Mouse (Mus musculus): Measurements from ENCODE around the gene Lrtm2.
"Not testable (repeated sequence)": the region's sequence is repeated elsewhere in the genome, so short reads cannot be mapped to it uniquely, and the experiment has no call there.

Gene Lrtm2

DNA sequence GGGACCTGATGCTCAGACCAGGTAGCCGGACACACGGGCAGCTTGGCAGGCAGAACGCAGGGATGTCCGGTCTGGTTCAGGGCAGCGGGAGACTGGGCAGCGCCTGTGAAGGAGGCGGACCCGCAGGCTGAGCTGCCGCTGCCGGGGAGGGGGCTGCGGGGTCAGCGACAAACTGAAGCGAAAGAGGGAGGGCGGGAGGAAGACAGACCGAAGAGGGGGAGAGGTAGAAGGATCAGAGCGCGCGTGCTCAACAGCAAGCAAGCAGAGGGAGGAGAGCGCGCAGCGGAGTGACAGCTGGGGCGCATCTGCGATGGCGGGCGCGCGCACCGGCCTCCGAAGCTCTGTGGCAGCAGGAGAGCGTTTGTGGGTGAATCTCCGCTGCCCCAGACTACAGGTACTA lies at the start of gene Lrtm2:
Gene Lrtm2, minus strand, starts transcription at position 261 of the 400 bp plus-strand sequence.
- no peak for DNase-seq (ENCODE audit: low spot score in 2 of 2)

DNA sequence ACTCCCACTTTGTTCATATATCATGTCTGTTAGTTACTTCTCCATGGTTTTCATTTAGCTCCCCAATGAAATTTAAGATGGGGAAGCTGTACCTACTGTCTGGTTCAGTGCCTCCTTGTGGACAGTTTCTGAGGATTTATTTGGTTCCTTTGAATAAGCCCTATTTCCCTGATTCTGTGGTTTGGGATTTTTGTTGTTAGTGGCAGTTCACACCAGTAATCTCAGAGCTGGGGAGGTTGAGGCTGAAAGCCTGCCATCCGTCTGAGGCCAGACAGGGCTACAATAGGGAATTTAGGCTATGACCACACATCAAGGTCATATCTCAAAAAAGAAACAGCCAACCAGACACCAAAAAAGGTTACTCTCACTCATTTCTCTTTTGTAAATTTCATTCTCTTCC lies 48.1 kb upstream of the Lrtm2 start:
- DNase-seq (ENCODE audit: low spot score in 2 of 2) = no peak

GRCm38 (mm10) chr6:119377613-119378012 lies 47.0 kb upstream of the Lrtm2 start:
- peak in 1 of 2 experiments; percentile 24 for DNase-seq (ENCODE audit: low spot score in 2 of 2)

GRCm38 (mm10) chr6:119375035-119375434 lies 44.5 kb upstream of the Lrtm2 start:
- no peak for DNase-seq (ENCODE audit: low spot score in 2 of 2)

DNA sequence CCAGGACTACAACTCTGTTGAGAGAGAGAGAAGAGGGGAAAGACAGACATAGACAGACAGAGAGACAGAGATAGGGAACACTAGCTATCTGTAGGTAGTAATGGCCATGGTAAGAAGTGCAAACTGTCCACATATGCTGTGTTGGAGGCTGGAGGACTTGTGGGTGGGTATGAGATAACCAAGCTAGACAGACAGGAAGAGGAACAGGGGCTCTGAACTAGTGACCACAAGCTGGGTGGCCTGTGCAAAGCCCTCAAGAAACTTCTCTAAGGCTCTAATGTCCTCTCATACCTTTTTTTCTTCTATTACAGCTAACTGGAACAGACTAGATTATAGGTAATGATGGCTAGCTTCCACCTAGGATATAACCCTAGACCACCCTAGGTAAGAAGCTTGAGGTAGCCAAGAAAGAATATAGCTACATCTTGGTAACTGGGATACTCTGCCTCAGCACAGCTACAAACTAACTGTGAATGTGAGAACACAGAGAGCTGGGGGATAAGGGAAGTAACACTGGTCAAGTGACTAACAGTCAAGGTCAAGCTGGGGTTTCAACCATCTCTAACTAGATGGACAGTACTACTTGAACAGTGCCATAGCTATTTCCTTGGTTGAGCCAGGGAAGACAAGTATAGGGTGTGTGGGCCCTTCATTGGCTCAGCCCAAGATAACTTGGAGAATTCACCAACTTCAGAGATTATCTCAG lies 42.6 kb upstream of the Lrtm2 start:
- no peak for DNase-seq (ENCODE audit: low spot score in 2 of 2)

DNA sequence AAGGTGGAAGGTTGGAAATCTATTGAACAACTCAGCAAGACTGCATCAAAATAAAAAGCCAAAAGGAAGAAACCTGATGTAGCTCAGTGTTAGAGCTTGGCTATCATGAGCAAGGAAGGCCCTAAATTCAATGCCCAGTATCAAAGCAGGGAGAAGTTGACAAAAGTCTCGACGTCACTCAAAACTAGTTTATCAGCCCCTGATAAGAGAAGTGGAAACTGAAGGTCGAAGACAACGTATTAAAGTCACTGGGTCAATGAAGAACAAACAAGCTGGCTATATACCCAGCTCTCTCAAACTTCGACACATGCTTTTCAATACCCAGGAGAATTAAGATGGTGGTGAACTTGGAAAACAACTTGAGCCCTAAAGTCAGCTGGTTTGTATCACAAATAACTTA lies 41.7 kb upstream of the Lrtm2 start:
- no peak for DNase-seq (ENCODE audit: low spot score in 2 of 2)

GRCm38 (mm10) chr6:119371624-119372023 lies 41.1 kb upstream of the Lrtm2 start:
- DNase-seq (ENCODE audit: low spot score in 2 of 2) = no peak

- no peak for DNase-seq (ENCODE audit: low spot score in 2 of 2)
Observed at GRCm38 (mm10) chr6:119367382-119367781, 36.8 kb upstream of the Lrtm2 start.

- not testable (repeated sequence) for DNase-seq (ENCODE audit: low spot score in 2 of 2)
Observed at GRCm38 (mm10) chr6:119366800-119367199, 36.2 kb upstream of the Lrtm2 start.

DNA sequence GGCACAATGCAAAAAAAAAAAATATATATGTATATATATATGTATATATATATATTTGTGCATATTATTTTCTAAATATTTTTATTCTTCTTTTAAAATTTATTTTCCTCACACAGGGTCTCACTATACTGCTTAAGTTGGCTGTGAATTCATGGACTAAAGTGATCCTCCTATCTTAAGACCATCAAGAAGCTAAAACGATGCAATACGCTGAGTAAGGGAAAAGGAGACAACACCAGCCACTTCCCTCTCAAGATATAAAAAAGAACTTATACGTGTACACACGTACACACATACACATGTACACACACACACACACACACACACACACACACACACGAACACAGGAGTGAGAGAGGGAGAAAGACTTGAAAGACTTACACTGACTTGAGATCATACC lies 33.0 kb upstream of the Lrtm2 start:
- DNase-seq (ENCODE audit: low spot score in 2 of 2) = no peak

- DNase-seq (ENCODE audit: low spot score in 2 of 2) = no peak
Observed at GRCm38 (mm10) chr6:119360925-119361702, 30.5 kb upstream of the Lrtm2 start.

DNA sequence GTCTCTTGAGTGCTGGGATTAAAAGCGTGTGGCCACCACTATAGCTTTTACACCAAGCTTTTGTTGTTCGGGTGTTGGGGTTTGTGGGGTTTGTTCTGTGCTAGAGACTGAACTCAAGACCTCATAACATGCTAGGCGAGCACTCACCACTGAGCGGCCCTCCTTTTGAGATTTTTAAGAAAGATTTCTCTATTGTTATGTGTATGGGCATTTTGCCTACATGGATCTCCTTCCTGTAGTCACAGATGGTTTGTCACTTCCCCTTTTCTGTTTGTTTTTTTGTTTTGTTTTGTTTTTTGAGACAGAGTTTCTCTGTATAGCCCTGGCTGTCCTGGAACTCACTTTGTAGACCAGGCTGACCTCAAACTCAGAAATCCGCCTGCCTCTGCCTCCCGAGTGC lies 29.7 kb upstream of the Lrtm2 start:
- DNase-seq (ENCODE audit: low spot score in 2 of 2) = not testable (repeated sequence)

DNA sequence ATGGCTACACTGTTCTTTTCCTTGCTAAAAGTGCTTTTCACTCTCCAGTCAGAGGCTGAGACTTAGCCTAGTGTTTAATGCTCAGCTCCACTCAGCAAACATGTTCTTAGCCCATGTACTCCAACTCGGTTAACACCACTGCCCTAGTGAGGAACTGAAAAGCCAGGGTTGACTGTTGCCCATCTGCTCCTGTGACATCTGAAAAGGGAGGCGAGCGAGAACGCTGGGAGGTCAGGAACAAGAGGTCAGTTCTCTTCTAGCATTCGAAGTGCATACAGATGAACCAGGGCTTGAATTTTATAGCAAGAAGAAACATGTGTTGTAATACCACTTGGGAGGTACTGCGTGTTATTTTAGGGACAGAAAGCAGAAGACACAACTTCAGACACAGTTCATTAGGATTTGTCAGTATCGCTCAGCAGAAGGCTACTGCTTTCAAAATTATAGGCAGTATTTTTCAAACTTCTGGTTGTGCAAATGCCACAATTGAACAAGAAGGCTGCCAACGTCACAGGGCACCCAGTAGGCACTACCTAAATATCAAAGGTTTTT lies 27.5 kb upstream of the Lrtm2 start:
- no peak for DNase-seq (ENCODE audit: low spot score in 2 of 2)

GRCm38 (mm10) chr6:119352501-119352900 lies 21.9 kb upstream of the Lrtm2 start:
- no peak for DNase-seq (ENCODE audit: low spot score in 2 of 2)

GRCm38 (mm10) chr6:119351656-119352055 lies 21.1 kb upstream of the Lrtm2 start:
- DNase-seq (ENCODE audit: low spot score in 2 of 2) = no peak

DNA sequence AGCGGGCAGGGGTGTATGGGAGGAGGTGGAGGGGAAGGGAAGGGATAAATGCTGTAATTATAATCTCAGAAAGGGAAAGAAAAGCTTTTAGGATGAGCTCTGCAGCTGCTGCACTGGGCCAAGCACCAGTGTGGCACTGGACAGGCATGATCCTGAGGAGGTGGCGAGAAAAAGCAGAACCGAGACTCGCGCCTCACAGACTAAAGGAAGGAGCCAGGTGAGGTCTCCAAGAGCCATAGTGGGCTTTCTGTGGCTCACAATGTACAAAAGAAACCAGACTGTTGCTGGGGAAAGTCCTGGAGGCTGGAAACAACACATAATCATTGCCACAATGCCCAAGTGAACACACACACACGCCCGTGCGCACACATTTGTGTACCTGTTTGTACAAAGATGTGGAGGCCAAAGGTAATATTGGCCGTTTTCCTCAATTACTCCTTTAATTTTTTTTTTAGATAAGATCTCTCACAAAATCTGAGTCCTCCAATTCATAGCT lies 20.2 kb upstream of the Lrtm2 start:
- DNase-seq (ENCODE audit: low spot score in 2 of 2) = no peak

GRCm38 (mm10) chr6:119348234-119348633 lies 17.7 kb upstream of the Lrtm2 start:
- peak; percentile 53 for DNase-seq (ENCODE audit: low spot score in 2 of 2)

DNA sequence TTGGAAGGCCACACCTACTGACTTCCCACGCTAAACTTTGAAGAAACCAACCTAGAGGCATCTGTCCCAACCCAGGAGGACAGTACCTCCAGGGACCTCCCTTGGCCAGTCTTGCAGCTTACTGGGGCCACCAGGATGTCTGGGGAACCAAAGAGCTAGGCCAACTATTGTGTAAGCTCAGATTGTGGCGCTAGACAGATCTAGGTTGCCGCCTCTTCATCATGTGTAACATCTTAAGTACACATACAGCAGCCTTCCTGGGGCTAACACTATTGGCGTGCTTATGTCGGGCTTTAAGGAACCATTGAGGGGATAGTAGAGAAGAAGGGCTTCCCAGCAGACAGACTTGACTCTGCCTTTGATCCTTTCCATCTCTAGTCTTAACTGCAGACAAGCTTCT lies 17.2 kb upstream of the Lrtm2 start:
- no peak for DNase-seq (ENCODE audit: low spot score in 2 of 2)

GRCm38 (mm10) chr6:119346257-119346656 lies 15.7 kb upstream of the Lrtm2 start:
- DNase-seq (ENCODE audit: low spot score in 2 of 2) = no peak

- DNase-seq (ENCODE audit: low spot score in 2 of 2) = peak in 1 of 2 experiments; percentile 29
Observed at GRCm38 (mm10) chr6:119341409-119341808, 10.8 kb upstream of the Lrtm2 start.

DNA sequence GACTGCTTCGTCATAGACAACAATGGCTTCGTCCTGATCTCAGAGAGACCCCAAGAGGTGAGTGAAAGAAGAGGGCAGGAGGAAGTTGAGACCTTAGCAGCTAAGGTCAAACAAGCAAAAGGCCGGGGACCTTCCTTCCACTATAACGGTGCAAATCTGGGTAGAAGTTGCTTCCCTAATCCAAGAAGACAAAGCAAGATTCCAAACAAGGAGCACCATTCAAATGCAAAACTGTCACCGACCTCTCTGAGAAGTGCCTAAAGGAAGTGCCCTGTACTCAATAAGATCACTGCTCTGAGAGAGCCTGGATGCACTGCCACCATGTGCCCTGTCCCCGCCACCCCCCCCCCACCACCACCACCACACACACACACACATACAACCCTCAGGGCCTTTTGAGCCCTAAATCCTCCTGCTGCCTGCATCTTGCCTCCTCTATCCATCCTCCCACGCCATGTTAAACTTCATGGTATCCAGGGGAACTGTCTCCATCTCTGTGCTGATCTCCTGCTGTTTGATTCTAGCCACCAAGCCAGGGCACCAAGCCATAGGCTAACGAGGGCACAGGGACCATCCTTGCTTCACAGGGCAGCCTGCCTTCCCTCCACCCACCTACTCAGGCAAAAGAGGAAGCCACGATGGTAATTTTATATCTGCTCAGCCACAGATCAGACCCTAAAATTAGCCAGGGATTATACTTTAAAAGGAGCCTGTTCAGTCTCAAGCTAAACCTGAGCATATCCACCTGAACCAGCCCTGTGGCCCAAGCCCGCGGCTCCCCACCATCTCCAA lies 7.8 kb upstream of the Lrtm2 start:
- DNase-seq (ENCODE audit: low spot score in 2 of 2) = no peak

GRCm38 (mm10) chr6:119337287-119337686 lies 6.7 kb upstream of the Lrtm2 start:
- no peak for DNase-seq (ENCODE audit: low spot score in 2 of 2)

Data from heart, adult 9 months (tissue).